Comparison of ENCODE assay signal across 10 mouse cellular contexts in the genomic region with DNA sequence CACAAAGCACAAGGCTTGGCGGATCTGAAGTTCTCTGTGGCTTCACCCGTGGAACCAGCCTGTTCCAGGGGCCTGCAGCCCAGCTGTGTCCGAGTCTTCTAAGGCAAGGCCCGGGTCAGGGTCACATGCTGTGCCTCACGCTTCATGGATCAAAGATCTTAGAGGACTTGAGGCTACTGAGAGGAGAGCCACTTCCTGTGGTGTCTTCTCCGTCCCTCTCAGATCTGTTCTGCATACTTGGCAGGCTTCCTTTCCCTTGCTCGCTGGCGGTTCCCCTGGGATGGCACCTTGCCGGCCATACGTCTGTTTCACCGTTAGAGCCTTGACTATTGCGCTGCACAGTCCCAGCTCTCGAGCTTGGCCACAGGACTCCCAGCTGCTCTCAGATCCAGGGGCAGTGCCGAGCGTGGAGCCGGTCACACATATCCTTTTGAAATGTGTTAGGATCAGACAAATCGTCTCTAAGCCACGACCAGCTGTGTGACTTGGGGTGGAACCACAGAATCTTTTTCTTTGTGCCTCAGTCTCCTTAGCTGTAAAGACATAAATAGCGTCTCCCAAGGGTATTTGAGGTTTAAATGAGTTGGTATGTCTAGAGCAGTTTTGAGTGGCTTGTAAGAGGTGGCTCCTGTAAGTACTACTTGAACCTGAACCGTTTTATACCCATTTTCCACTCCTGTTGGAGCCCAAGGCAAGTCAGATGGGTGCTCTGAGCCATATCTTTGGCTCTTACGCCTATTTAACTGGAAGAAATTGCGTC. TPM values are rescaled to one million over a fixed set of nuclear protein-coding genes. Genes with fewer than 3 reads are reported as not detected.
DNase-seq lines count a peak whose midpoint lies in the region; ATAC-seq and TF ChIP-seq lines count a peak whose summit lies in the region.
"Had no signal": no experiment of that assay in that cellular context is flagged by ENCODE, and none has a peak within 500 bp of the region (broad histone marks: within the 10 kb centered on the region; RNA-seq: fewer than 3 reads in every experiment).

No protein-coding gene starts in this region.

- H3K4me3 ChIP-seq in liver, postnatal 0 days (ENCODE audit: low read depth, low read length) = no peak overlapping the region
- H3K4me3 ChIP-seq in liver, embryonic 11.5 days (ENCODE audit: low read depth, low read length) = no peak overlapping the region
- H3K4me3 ChIP-seq in forebrain, embryonic 15.5 days = peak overlapping the region; percentile 96
- H3K4me3 ChIP-seq in kidney, embryonic 16.5 days (ENCODE audit: low read length) = no peak overlapping the region
- H3K4me3 ChIP-seq in neural tube, embryonic 12.5 days = peak overlapping the region; percentile 20
- H3K4me3 ChIP-seq: heart, embryonic 13.5 days had no signal

- peaks cover 36% of the 10 kb centered on the region for H3K4me1 ChIP-seq in liver, postnatal 0 days (ENCODE audit: insufficient read depth)
- peaks cover 25% of the 10 kb centered on the region for H3K4me1 ChIP-seq in liver, embryonic 11.5 days (replicated peaks; ENCODE audit: control insufficient read depth, insufficient read depth, low read length)
- peaks cover 79% of the 10 kb centered on the region for H3K4me1 ChIP-seq in forebrain, embryonic 15.5 days
- peaks cover 47% of the 10 kb centered on the region for H3K4me1 ChIP-seq in kidney, embryonic 16.5 days (ENCODE audit: insufficient read depth, low read length)
- H3K4me1 ChIP-seq in neural tube, embryonic 12.5 days = peaks cover 82% of the 10 kb centered on the region

- TF ChIP-seq CTCF in liver, postnatal 0 days (IDR thresholded peaks at IDR 0.05; ENCODE audit: low read depth) = no peak

- no peak for ATAC-seq in liver, postnatal 0 days
- no peak for ATAC-seq in liver, embryonic 11.5 days (replicated peaks; ENCODE audit: low FRiP score)
- ATAC-seq in forebrain, embryonic 15.5 days (replicated peaks) = no peak
- no peak for ATAC-seq in kidney, embryonic 16.5 days (ENCODE audit: low FRiP score, low TSS enrichment)
- no peak for ATAC-seq in neural tube, embryonic 12.5 days (ENCODE audit: low FRiP score, low read depth)

- 68% methylated on average over 22 of the region's 22 CpGs for WGBS in liver, postnatal 0 days (ENCODE audit: insufficient replicate concordance)
- WGBS in liver, embryonic 11.5 days = 77% methylated on average over 22 of the region's 22 CpGs
- 58% methylated on average over 22 of the region's 22 CpGs for WGBS in forebrain, embryonic 15.5 days
- WGBS in kidney, embryonic 16.5 days = 45% methylated on average over 22 of the region's 22 CpGs
- 63% methylated on average over 22 of the region's 22 CpGs for WGBS in neural tube, embryonic 12.5 days

- H3K4me2 ChIP-seq in liver, postnatal 0 days (ENCODE audit: low read depth, low read length) = peak overlapping the region; percentile 2; the same call in 1 of the 2 replicates
- H3K4me2 ChIP-seq in liver, embryonic 11.5 days = no peak overlapping the region
- H3K4me2 ChIP-seq in forebrain, embryonic 15.5 days (replicated peaks) = peak overlapping the region; percentile 91
- H3K4me2 ChIP-seq in kidney, embryonic 16.5 days (replicated peaks; ENCODE audit: low read depth, low read length) = peak overlapping the region; percentile 16; the same call in 1 of the 2 replicates
- peak overlapping the region; percentile 94 for H3K4me2 ChIP-seq in neural tube, embryonic 12.5 days (replicated peaks)
- H3K4me2 ChIP-seq: heart, embryonic 13.5 days had no signal

- TF ChIP-seq EP300 in liver, postnatal 0 days (IDR thresholded peaks at IDR 0.05; ENCODE audit: low read depth) = no peak

- H3K27ac ChIP-seq in liver, postnatal 0 days (ENCODE audit: low read depth) = peak overlapping the region; percentile 62
- no peak overlapping the region for H3K27ac ChIP-seq in liver, embryonic 11.5 days (ENCODE audit: low read depth, low read length)
- no peak overlapping the region for H3K27ac ChIP-seq in forebrain, embryonic 15.5 days (replicated peaks)
- H3K27ac ChIP-seq in kidney, embryonic 16.5 days (ENCODE audit: low read length) = no peak overlapping the region
- no peak overlapping the region for H3K27ac ChIP-seq in neural tube, embryonic 12.5 days
- H3K27ac ChIP-seq: heart, embryonic 13.5 days; macrophage had no signal

- DNase-seq in liver, postnatal 0 days = peak; percentile 36
- no peak for DNase-seq in liver, embryonic 11.5 days (ENCODE audit: low spot score)
- DNase-seq in ovary, postnatal 36 days (ENCODE audit: low spot score) = no peak
- DNase-seq in heart, postnatal 4 days = no peak
- DNase-seq in yolk sac, embryonic 10.5 days (ENCODE audit: low spot score) = no peak

- H3K36me3 ChIP-seq in liver, postnatal 0 days (replicated peaks; ENCODE audit: insufficient read depth, low read length) = peaks cover 8% of the 10 kb centered on the region
- H3K36me3 ChIP-seq in liver, embryonic 11.5 days (ENCODE audit: control insufficient read depth, insufficient read depth, low read length) = peaks cover 2% of the 10 kb centered on the region
- H3K36me3 ChIP-seq in forebrain, embryonic 15.5 days = peaks cover 45% of the 10 kb centered on the region
- no peaks in the 10 kb centered on the region for H3K36me3 ChIP-seq in kidney, embryonic 16.5 days (ENCODE audit: insufficient read depth, low read length)
- H3K36me3 ChIP-seq in neural tube, embryonic 12.5 days = peaks cover 72% of the 10 kb centered on the region

- no peak overlapping the region for H3K9ac ChIP-seq in liver, postnatal 0 days (replicated peaks)
- no peak overlapping the region for H3K9ac ChIP-seq in liver, embryonic 11.5 days (ENCODE audit: low read depth, low read length)
- peak overlapping the region; percentile 100 for H3K9ac ChIP-seq in forebrain, embryonic 15.5 days (replicated peaks)
- H3K9ac ChIP-seq in kidney, embryonic 16.5 days (replicated peaks; ENCODE audit: low read length) = no peak overlapping the region
- 0 out of 2 replicates have a peak overlapping the region, but pooled peaks have one; percentile 23 for H3K9ac ChIP-seq in neural tube, embryonic 12.5 days
- H3K9ac ChIP-seq: heart, embryonic 13.5 days had no signal

- H3K27me3 ChIP-seq in liver, postnatal 0 days (ENCODE audit: insufficient read depth, low read length) = peaks cover 7% of the 10 kb centered on the region; the same call in 1 of the 2 replicates
- peaks cover 24% of the 10 kb centered on the region for H3K27me3 ChIP-seq in liver, embryonic 11.5 days (replicated peaks; ENCODE audit: control insufficient read depth, insufficient read depth, low read length)
- no peaks in the 10 kb centered on the region for H3K27me3 ChIP-seq in forebrain, embryonic 15.5 days
- no peaks in the 10 kb centered on the region for H3K27me3 ChIP-seq in kidney, embryonic 16.5 days (ENCODE audit: insufficient read depth, low read length)
- H3K27me3 ChIP-seq in neural tube, embryonic 12.5 days (replicated peaks) = no peaks in the 10 kb centered on the region
- H3K27me3 ChIP-seq: heart, embryonic 13.5 days had no signal

- no peaks in the 10 kb centered on the region for H3K9me3 ChIP-seq in liver, postnatal 0 days (ENCODE audit: low read length)
- no peaks in the 10 kb centered on the region for H3K9me3 ChIP-seq in liver, embryonic 11.5 days (ENCODE audit: control insufficient read depth, low read length)
- H3K9me3 ChIP-seq in forebrain, embryonic 15.5 days = no peaks in the 10 kb centered on the region
- H3K9me3 ChIP-seq in kidney, embryonic 16.5 days (ENCODE audit: low read length) = no peaks in the 10 kb centered on the region
- no peaks in the 10 kb centered on the region for H3K9me3 ChIP-seq in neural tube, embryonic 12.5 days
- H3K9me3 ChIP-seq: heart, embryonic 13.5 days had no signal

RNA-seq across cellular contexts. Expression of gene Sbk1, which starts 5.3 kb away (rescaled TPM):
- 5.2 and 6.5 TPM in 2 replicates for polyA plus RNA-seq in liver, postnatal 0 days (2015; fragmentation: Nextera tagmentation; extraction: Ambion mirVana)
- polyA plus RNA-seq in liver, embryonic 11.5 days (2014; fragmentation: Nextera tagmentation; extraction: Ambion mirVana) = 13.6 and 14.2 TPM in 2 replicates
- polyA plus RNA-seq in forebrain, embryonic 15.5 days (2015; fragmentation: Nextera tagmentation; extraction: Ambion mirVana) = 336 and 348 TPM in 2 replicates
- 25.9 and 29.7 TPM in 2 replicates for polyA plus RNA-seq in kidney, embryonic 16.5 days (2015; fragmentation: Nextera tagmentation; extraction: Ambion mirVana)
- polyA plus RNA-seq in neural tube, embryonic 12.5 days (2016; fragmentation: Nextera tagmentation; extraction: Ambion mirVana) = 322 and 342 TPM in 2 replicates
- total RNA-seq in heart, postnatal 4 days (2021) = 10 to 100 TPM; 40.4 to 46.3 TPM

Comparison
In these comparisons a context has a peak if more than half of its experiments do, and no peak if none do; other contexts are left out.
1. H3K4me3 ChIP-seq: peak in forebrain, embryonic 15.5 days (single experiment) and neural tube, embryonic 12.5 days (single experiment); none in liver, postnatal 0 days (single experiment), liver, embryonic 11.5 days (single experiment) and kidney, embryonic 16.5 days (single experiment).
2. H3K9ac ChIP-seq: peak in forebrain, embryonic 15.5 days (single experiment) and neural tube, embryonic 12.5 days (single experiment); none in liver, postnatal 0 days (single experiment), liver, embryonic 11.5 days (single experiment) and kidney, embryonic 16.5 days (single experiment).
3. RNA of gene Sbk1, which starts 5.3 kb away (polyA plus RNA-seq): 322 to 342 TPM in neural tube, embryonic 12.5 days and 336 to 348 TPM in forebrain, embryonic 15.5 days; 25.9 to 29.7 TPM in kidney, embryonic 16.5 days, 13.6 to 14.2 TPM in liver, embryonic 11.5 days and 5.2 to 6.5 TPM in liver, postnatal 0 days; every median in the first group is over 10 times any median in the second.